Mouse (Mus musculus) heart, adult 2 months (tissue): ENCODE measurements at regions not wholly inside any gene's neighbourhood (a gene's known extent, or its start where the extent isn't known, plus 50 kb on each side); places are given as distances from the start of the nearest gene placed in this dataset.

Experiments used
- CTCF ChIP-seq: fragments of 200-600 bp; IDR thresholded peaks from 2 replicates; pipeline ENCODE4 v1.8.1; 2022; ENCODE audit warnings: antibody characterized with exemption, mild to moderate bottlenecking, moderate library complexity
- EP300 ChIP-seq: fragments of 200-500 bp; IDR thresholded peaks from 2 replicates; pipeline ENCODE4 v1.6.1; 2011; ENCODE audit warnings: low read depth, low read length, control low read depth; ENCODE audit not compliant: insufficient read depth
- POLR2A ChIP-seq: fragments of 200-500 bp; IDR thresholded peaks from 2 replicates; pipeline ENCODE4 v1.6.1; 2011; ENCODE audit warnings: mild to moderate bottlenecking, low read depth, low read length, control low read depth; ENCODE audit not compliant: insufficient read depth

- TF ChIP-seq CTCF: no peak
- TF ChIP-seq POLR2A: no peak
- TF ChIP-seq EP300: no peak
These were observed 103.7 kb downstream of the Tnfsf18 start for GRCm38 (mm10) chr1:161598167-161598566.
